Mouse (Mus musculus) bone marrow, adult 2 months (tissue): Measurements from ENCODE around the gene Tex101.

Experiments used
- CTCF ChIP-seq: fragments of 200-500 bp; IDR thresholded peaks from 2 replicates; pipeline ENCODE4 v1.5.1; 2011; ENCODE audit warnings: low read length, control low read depth; ENCODE audit not compliant: control insufficient read depth, insufficient read depth
- POLR2A ChIP-seq: fragments of 200-500 bp; IDR thresholded peaks from 2 replicates; pipeline ENCODE4 v1.6.1; 2011; ENCODE audit warnings: low read depth, mild to moderate bottlenecking, control low read depth, low read length, borderline replicate concordance; ENCODE audit not compliant: control insufficient read depth

DNA sequence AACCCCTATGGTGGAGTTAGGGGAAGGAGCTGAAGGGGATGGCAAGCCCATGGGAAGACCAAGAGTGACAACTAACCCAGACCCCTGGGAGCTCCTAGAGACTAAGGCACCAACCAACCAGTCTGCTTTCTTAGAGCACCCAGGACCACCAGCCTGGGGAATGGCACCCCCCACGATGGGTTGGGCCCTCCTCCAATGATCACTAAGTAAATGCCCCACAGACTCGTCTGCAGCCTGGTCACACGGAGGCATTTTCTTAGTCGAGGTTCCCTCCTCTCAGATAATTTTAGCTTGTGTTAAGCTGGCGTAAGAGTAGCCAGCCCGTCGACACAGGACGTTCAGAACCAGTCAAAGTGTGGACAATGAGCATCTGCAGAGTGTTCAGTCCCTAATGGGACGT is 11.5 kb downstream of the Tex101 start:
- TF ChIP-seq CTCF (no peak), POLR2A (no peak)
